Comparison of ENCODE assay signal across 22 mouse cellular contexts in the genomic region with DNA sequence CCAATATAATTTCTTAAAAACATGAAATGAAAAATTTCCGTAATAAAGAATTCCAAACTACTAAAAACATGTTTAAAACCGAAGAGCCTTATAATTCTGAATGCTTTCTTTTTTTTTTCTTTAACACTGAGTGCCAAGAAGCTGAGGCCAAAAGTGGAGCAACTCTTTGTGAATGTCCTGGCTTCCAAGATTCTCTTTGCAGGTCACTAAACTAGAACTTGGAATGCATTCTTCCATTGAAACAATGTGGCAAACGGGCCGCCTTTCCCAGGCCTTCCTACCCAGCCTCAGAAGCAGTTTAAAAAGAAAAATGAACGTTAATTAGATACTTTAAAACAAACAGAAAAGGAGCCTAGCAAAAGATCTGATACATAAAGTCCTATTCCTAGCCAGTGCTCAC. TPM values are rescaled to one million over a fixed set of nuclear protein-coding genes. Genes with fewer than 3 reads are reported as not detected.
A peak's percentile ranks its signal among the peaks of the same experiment; 100 is the strongest.
DNase-seq lines count a peak whose midpoint lies in the region; ATAC-seq and TF ChIP-seq lines count a peak whose summit lies in the region.
"Had no signal": no experiment of that assay in that cellular context is flagged by ENCODE, and none has a peak within 500 bp of the region (broad histone marks: within the 10 kb centered on the region; RNA-seq: fewer than 3 reads in every experiment).

No protein-coding gene starts in this region.

- TF ChIP-seq CTCF in heart, adult 2 months (IDR thresholded peaks at IDR 0.05) = no peak
- TF ChIP-seq CTCF in left cerebral cortex, adult 2 months (IDR thresholded peaks at IDR 0.05) = no peak

- peaks cover 10% of the 10 kb centered on the region for H3K36me3 ChIP-seq in heart, adult 2 months (ENCODE audit: control insufficient read depth, insufficient read depth, low read length)
- no peaks in the 10 kb centered on the region for H3K36me3 ChIP-seq in heart, embryonic 11.5 days (ENCODE audit: control insufficient read depth, insufficient read depth, low read length)
- H3K36me3 ChIP-seq: embryonic facial prominence, embryonic 13.5 days; heart, embryonic 15.5 days; limb, embryonic 13.5 days; midbrain, embryonic 12.5 days; neural tube, embryonic 12.5 days had no signal

- intact Hi-C loops in heart, adult 2 months (cut with DNase I) = no loop called here
- intact Hi-C loops in left cerebral cortex, adult 2 months (cut with DNase I) = no loop called here
- intact Hi-C loops in left cerebral cortex, postnatal 14 days (cut with DNase I) = no loop called here

- H3K79me2 ChIP-seq in heart, adult 2 months (replicated peaks; ENCODE audit: control insufficient read depth, insufficient read depth, low read length) = no peaks in the 10 kb centered on the region

- no peaks in the 10 kb centered on the region for H3K9me3 ChIP-seq in heart, embryonic 11.5 days (replicated peaks; ENCODE audit: control insufficient read depth, low read length)
- H3K9me3 ChIP-seq: embryonic facial prominence, embryonic 13.5 days; heart, embryonic 15.5 days; hindbrain, embryonic 10.5 days; limb, embryonic 13.5 days; liver, embryonic 13.5 days; midbrain, embryonic 12.5 days; neural tube, embryonic 12.5 days had no signal

- no peak for ATAC-seq in heart, embryonic 11.5 days (replicated peaks; ENCODE audit: insufficient number of reproducible peaks, low FRiP score, low TSS enrichment)
- ATAC-seq: forebrain, embryonic 14.5 days had no signal

- peak in 1 of 2 experiments; percentile 24 for DNase-seq in heart, adult 2 months
- no peak for DNase-seq in left cerebral cortex, adult 2 months (ENCODE audit: extremely low spot score in 1 of 2, low spot score in 2 of 2)
- no peak for DNase-seq in left cerebral cortex, postnatal 14 days (ENCODE audit: low spot score in 2 of 2)
- DNase-seq in testis, postnatal 14 days (ENCODE audit: low spot score) = peak; percentile 82
- no peak for DNase-seq in testis, postnatal 10 days (ENCODE audit: low spot score)
- no peak for DNase-seq in urinary bladder, postnatal 4 days (ENCODE audit: low spot score in 2 of 2)
- DNase-seq: adrenal gland, adult 2 months; cerebellum, postnatal 14 days; kidney, adult 8-10 months; kidney, postnatal 4 days; liver, embryonic 13.5 days; right cerebral cortex, postnatal 14 days; spleen, adult 18-20 months; thymus, adult 2 months had no signal

- peaks cover 1% of the 10 kb centered on the region; the same call in 1 of the 2 replicates for H3K4me1 ChIP-seq in heart, adult 2 months (ENCODE audit: control insufficient read depth, insufficient read depth, low read length)
- no peaks in the 10 kb centered on the region for H3K4me1 ChIP-seq in heart, embryonic 11.5 days (ENCODE audit: control insufficient read depth, insufficient read depth, low read length)

- WGBS in heart, adult 2 months = 65% methylated on average over 5 of the region's 5 CpGs
- WGBS in heart, embryonic 11.5 days (ENCODE audit: insufficient replicate concordance) = 83% methylated on average over 5 of the region's 5 CpGs

- peak overlapping the region; percentile 26; the same call in 1 of the 2 replicates for H3K27ac ChIP-seq in heart, adult 2 months
- no peak overlapping the region for H3K27ac ChIP-seq in heart, embryonic 11.5 days (ENCODE audit: low read depth, low read length)
- peak overlapping the region; percentile 38; the same call in 1 of the 2 replicates for H3K27ac ChIP-seq in left cerebral cortex, adult 2 months
- H3K27ac ChIP-seq: embryonic facial prominence, embryonic 13.5 days; heart, embryonic 15.5 days; hindbrain, embryonic 10.5 days; limb, embryonic 13.5 days; liver, embryonic 13.5 days; midbrain, embryonic 12.5 days; neural tube, embryonic 12.5 days had no signal

- no peak overlapping the region for H3K4me3 ChIP-seq in heart, adult 2 months
- no peak overlapping the region for H3K4me3 ChIP-seq in heart, embryonic 11.5 days (ENCODE audit: low read depth, low read length)
- no peak overlapping the region for H3K4me3 ChIP-seq in left cerebral cortex, adult 2 months
- H3K4me3 ChIP-seq: embryonic facial prominence, embryonic 13.5 days; heart, embryonic 15.5 days; hindbrain, embryonic 10.5 days; limb, embryonic 13.5 days; liver, embryonic 13.5 days; midbrain, embryonic 12.5 days; neural tube, embryonic 12.5 days had no signal

- TF ChIP-seq EP300 in heart, adult 2 months (IDR thresholded peaks at IDR 0.05; ENCODE audit: insufficient read depth, low read depth, low read length) = no peak

- H3K27me3 ChIP-seq in heart, adult 2 months (ENCODE audit: control insufficient read depth, insufficient read depth, low read length) = no peaks in the 10 kb centered on the region
- H3K27me3 ChIP-seq in heart, embryonic 11.5 days (ENCODE audit: control insufficient read depth, insufficient read depth, low read length) = no peaks in the 10 kb centered on the region
- H3K27me3 ChIP-seq: embryonic facial prominence, embryonic 13.5 days; heart, embryonic 15.5 days; limb, embryonic 13.5 days; liver, embryonic 13.5 days; midbrain, embryonic 12.5 days; neural tube, embryonic 12.5 days had no signal

- no peak for TF ChIP-seq POLR2A in heart, adult 2 months (IDR thresholded peaks at IDR 0.05; ENCODE audit: insufficient read depth, low read depth, low read length)

- H3K4me2 ChIP-seq in heart, embryonic 11.5 days = no peak overlapping the region
- H3K4me2 ChIP-seq: embryonic facial prominence, embryonic 13.5 days; heart, embryonic 15.5 days; limb, embryonic 13.5 days; liver, embryonic 13.5 days; midbrain, embryonic 12.5 days; neural tube, embryonic 12.5 days had no signal

- no peak overlapping the region for H3K9ac ChIP-seq in heart, adult 2 months (ENCODE audit: low read depth, low read length)
- H3K9ac ChIP-seq in heart, embryonic 11.5 days (ENCODE audit: low read depth, low read length) = no peak overlapping the region
- H3K9ac ChIP-seq: embryonic facial prominence, embryonic 13.5 days; heart, embryonic 15.5 days; limb, embryonic 13.5 days; liver, embryonic 13.5 days; midbrain, embryonic 12.5 days; neural tube, embryonic 12.5 days had no signal

RNA-seq across cellular contexts. Expression of gene Akap7, which starts 27.5 kb away (rescaled TPM):
- total RNA-seq in heart, adult 2 months (2021) = 10 to 100 TPM; 56.2 to 59.1 TPM
- 17.2 and 31.1 TPM in 2 replicates for polyA plus RNA-seq in heart, adult 2 months (2012; rRNA removed)
- 28.5 and 31.7 TPM in 2 replicates for polyA plus RNA-seq in heart, embryonic 11.5 days (2014; fragmentation: Nextera tagmentation; extraction: Ambion mirVana)
- 10 to 100 TPM; 65.5 to 68.1 TPM for total RNA-seq in left cerebral cortex, adult 2 months (2021)
- 10 to 100 TPM; 79.5 to 81.7 TPM for total RNA-seq in left cerebral cortex, postnatal 14 days (2021)
